Mouse (Mus musculus): Measurements from ENCODE around the gene Syde1.

The Syde1 gene

DNA sequence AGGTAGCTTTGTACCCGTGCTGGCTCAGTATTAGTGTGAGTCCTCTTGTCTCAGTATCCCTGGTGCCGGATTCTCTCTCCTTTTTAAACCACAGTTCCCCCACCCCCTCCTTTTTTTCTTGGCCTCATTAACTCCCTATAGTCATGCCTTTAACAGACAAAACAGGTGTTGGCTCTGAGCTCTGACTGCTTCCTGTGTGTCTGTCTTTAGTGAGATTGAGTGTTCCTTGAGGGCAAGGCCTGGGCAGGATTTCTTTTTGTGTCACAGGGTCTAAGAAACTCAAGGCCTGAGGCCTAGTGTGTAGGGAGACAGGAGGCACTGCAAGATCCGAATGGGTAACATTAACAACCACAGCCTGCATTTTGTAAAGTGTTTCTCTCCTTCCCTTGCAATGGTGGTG lies 13.6 kb downstream of the Syde1 start:
- in situ Hi-C loops (cut with MboI, MseI): loop anchor here (5.0 to 25.0 kb wide), 5 partner anchors 96 to 1284 kb away; partner anchors contain the start of genes Plppr3 (in 1 of the 2), Prtn3 (in 1 of the 2), Ptbp1 (in 1 of the 2) and Ube2g2 (in 1 of the 2)

DNA sequence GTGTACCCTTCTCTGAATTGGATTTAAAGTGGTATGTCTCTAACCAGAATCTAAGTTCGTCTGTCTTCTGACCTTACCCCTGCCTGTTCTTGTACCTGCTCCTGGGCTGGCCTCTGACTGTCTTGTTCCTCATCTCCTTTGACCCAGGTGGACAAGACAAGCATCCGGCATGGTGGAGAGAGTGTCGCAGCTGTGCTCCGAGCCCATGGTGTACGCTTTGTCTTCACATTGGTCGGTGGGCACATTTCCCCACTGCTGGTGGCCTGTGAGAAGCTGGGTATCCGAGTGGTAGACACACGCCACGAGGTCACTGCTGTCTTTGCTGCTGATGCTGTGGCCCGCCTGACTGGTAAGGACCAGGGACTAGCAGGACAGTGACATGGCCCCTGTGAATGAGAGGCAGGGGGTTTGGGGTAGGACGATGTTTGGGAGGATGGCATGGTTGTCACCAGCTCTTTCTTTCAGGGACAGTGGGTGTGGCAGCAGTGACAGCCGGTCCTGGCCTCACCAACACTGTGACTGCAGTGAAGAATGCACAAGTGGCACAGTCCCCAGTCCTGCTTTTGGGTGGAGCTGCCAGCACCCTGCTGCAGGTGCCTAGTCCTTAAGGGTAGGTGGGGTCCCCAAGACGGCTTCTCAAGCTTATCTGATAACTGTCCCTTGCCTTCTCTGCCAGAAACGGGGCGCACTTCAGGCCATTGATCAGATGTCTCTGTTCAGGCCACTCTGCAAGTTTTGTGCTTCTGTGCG lies 15.2 kb downstream of the Syde1 start:
- in situ Hi-C loops (cut with MboI, MseI): loop anchor here (5.0 to 25.0 kb wide), 5 partner anchors 94 to 1286 kb away; partner anchors contain the start of genes Plppr3 (in 1 of the 2), Prtn3 (in 1 of the 2), Ptbp1 (in 1 of the 2) and Ube2g2 (in 1 of the 2)

DNA sequence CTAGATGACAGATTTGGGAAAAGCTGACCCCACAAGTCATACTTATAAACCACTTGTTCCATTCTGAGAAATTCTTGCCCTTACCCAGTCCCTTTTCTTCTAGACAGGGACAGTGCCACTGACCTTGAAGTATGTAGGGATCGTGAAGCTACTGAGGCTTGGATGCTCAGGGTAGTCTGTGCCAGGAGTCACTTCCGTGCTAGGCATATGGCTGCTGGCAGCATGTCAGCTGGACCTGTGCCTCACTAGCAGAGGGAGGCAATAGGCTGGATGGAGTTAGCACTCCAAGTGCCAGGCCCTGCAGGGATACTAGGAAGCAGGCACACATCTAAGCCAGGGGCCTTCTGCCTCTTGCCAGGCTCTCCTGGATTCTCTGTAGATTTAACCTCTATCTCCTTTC lies 16.1 kb downstream of the Syde1 start:
- in situ Hi-C loops (cut with MboI, MseI): loop anchor here (5.0 to 25.0 kb wide), 5 partner anchors 93 to 1287 kb away; partner anchors contain the start of genes Plppr3 (in 1 of the 2), Prtn3 (in 1 of the 2), Ptbp1 (in 1 of the 2) and Ube2g2 (in 1 of the 2)

DNA sequence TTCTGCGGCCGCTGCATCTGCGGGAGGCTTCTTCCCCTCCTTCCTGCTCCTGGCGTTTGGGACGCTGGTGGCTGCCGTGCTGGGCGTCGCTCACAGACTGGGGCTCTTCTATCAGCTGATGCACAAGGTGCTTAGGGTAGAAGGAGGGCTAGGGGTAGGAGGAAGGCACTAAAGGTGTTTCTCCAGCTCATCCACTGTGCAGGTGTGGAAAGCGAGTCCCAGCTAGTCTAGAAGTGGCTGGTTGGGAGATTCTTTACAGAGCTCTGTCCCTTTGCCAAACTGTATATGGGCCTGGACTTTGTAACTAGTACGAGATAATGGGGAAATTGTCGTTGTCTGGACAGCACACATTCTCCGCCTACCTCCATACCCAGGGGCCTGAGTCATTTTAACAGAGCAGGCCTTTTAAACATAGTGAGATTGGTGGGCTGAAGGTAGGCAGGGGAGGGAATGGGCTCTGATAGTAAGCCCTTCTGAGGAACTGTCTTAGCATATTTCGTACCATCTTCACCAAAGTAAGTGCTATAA lies 16.6 kb downstream of the Syde1 start:
- in situ Hi-C loops (cut with MboI, MseI): loop anchor here (5.0 to 25.0 kb wide), 5 partner anchors 93 to 1287 kb away; partner anchors contain the start of genes Plppr3 (in 1 of the 2), Prtn3 (in 1 of the 2), Ptbp1 (in 1 of the 2) and Ube2g2 (in 1 of the 2)

DNA sequence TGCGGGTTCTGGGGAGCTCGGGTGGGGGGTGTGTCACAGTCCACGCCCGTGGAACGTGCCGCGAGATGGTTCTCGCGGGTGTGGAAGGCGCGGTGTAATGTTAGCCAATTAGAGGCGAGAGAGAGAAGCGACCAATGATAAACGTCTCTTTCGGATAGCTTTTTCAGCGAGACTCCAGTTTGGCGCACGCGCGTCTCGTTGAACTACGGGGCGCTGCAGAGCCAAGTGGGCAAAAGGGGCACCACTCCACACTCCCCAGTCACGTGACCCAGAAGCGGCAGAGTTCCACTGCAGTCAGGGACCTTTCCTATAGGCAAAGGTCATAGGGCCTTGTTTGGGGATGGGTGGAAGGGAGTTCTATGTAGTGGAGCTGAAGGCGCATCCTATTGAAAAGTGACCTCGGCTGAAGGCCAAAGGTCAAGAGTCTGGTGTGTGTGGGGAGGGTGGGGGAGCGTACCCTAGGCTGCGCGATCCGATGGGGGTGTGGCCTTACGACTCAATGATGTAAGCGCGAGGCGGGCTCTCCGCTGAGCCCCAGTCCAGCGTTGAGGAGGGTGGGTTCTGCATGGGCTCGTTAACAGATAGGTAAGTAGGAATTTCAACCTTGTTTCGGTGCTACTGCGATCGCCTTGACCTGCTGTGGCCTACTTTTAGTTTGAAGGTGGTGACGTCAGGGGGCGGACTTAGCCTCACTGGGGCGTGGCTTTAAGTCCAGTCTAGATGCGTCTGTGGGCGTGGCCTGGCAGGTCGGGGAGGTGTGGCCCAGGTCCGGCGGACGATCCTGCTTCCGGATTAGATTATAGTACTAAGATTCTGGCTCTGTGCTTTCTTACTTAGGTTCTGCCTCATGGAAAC lies 17.3 kb downstream of the Syde1 start, which contains the start of gene Ilvbl:
Gene Ilvbl, plus strand, starts transcription at position 97 of the 855 bp plus-strand sequence.
- in situ Hi-C loops (cut with MboI, MseI): loop anchor here (5.0 to 25.0 kb wide), 5 partner anchors 92 to 1288 kb away; partner anchors contain the start of genes Plppr3 (in 1 of the 2), Prtn3 (in 1 of the 2), Ptbp1 (in 1 of the 2) and Ube2g2 (in 1 of the 2)

DNA sequence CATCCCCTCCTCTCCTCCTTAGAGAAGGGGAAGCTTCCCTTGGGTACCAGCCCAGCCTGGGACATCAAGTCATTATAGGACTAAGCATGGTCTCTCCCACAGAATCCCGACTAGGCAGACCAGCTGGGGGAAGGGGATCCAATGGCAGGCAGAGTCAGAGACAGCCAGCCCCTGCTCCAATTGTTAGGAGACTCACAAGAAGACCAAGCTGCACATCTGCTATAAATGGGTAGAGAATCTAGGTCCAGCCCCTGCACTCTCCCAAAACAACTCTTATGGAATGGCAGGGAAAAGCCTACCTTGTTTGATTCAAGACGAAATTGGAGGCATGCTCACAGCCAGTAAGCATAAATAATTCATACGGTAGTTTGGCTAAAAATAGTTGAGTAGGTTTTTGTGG lies 18.5 kb downstream of the Syde1 start:
- in situ Hi-C loops (cut with MboI, MseI): loop anchor here (10.0 kb wide), 3 partner anchors 588 to 1102 kb away; partner anchors contain the start of gene Ube2g2 (in 1 of the 2)

DNA sequence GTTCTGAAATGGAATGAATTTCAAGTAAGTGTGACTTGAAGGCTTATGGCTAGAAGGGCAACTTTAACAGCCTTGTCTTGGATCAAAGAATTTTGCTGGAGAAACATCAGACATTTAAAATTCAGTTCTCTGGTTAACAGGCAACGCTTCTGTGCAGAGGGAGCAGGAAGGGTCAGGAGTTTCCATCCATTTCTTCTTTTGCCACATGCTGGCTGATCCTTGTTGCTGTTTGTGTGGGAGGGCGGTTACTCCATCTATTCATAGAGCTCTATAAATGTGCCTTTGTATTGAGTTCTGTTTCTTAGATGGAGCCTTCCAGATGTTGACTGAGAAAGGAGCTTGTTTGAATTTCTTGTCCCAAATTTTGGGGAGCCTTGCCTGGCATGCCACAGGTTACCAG lies 20.9 kb downstream of the Syde1 start:
- in situ Hi-C loops (cut with MboI, MseI): loop anchor here (10.0 kb wide), 3 partner anchors 586 to 1104 kb away; partner anchors contain the start of gene Ube2g2 (in 1 of the 2)

DNA sequence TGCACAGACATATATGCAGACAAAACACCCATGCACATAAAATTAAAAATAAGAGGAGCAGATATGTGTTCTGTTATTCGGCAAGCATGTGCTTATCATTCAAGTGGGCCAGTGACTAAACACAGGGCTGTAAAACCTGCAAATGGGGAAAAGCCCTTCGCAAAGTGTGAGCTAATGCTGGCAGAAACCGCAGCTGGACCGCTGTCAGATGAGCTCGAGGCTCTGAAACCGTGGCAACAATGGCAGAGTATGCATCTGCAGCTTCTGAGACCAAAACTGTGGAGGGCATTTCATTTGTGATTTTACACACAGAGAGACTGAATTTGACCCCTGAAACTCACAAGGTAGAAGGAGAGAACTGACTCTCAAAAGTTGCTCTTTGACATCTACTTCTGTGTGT lies 21.3 kb downstream of the Syde1 start:
- in situ Hi-C loops (cut with MboI, MseI): loop anchor here (10.0 kb wide), 3 partner anchors 586 to 1104 kb away; partner anchors contain the start of gene Ube2g2 (in 1 of the 2)

DNA sequence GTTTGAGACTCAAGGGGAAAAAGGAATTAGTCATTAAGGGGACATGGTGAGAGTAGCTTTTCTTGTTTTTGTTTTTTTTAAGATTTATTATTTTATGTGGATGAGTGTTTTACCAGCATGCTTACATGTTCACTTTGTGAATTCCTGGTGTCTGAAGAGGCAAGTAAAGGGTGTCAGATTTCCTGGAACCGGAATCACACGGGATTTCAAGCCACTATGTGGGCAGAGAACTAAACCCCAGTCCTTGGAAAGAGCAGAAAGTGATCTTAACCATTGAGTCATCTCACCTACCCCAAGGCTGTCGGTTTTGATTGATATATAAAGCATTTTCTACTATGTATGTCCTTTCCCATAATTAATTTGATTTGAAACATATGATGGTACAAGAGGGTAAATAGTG lies 22.1 kb downstream of the Syde1 start:
- in situ Hi-C loops (cut with MboI, MseI): loop anchor here (10.0 kb wide), 3 partner anchors 585 to 1105 kb away; partner anchors contain the start of gene Ube2g2 (in 1 of the 2)

DNA sequence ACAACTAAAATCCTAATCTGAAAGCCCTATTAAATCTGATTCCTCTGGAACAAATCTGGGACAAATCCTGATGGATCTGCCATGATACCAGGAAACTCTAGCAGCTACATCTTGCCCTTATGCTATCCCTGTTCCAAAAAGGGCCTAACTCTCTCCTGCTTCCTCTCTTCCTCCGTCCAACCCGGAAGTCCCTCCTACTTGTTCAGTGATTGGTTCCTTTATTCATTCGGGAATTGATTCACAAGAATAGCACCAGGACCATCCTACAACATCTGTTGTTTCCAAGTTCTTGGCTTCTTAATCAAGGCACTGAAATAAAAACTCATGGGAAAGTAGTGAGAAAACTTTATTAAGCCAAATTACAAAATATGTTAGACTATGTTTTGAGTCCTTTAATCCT lies 22.6 kb downstream of the Syde1 start:
- in situ Hi-C loops (cut with MboI, MseI): no loop called here

DNA sequence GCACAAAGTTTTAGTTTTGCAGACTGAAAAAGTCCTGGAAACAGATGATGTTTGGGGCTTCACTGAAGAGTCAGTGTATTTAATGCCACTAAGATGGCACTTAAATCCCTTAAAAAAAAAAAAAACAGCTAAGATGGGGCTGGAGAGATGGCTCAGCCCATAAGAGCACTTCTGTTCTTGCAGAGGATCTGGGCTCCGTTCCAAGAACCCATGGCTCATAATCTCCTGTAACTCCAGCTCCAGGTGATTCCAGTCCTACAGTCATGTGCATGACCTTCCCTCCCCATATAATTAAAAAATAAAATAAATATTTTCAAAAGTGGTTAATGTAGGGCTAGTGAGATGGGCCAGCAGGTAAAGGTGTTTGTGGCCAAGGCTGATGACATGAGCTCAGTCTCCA lies 26.7 kb downstream of the Syde1 start:
- in situ Hi-C loops (cut with MboI, MseI): no loop called here

DNA sequence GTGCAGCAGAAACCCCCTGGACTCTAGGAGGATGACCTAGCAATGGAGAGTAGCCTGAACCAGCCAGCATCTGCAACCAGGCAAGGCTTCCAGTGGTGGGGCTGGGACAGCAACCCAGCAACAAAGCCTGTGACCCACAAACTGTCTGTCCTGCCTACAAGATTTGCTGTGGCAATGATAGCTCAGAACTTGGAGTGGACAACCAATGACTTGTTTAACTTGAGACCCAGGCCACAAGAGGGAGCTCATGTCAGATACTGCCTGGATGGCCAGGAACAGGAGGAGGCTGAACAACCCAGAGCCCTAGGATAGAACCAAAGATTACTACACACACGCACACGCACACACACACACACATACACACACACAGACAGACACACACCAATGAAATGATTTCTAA lies 50.8 kb downstream of the Syde1 start:
- in situ Hi-C loops (cut with MboI, MseI): no loop called here

Data from T-helper 17 cell (primary cell).